Mouse (Mus musculus) MEL (cell line): ENCODE results near the gene Tnc.

Experiments used
- POLR2A ChIP-seq, 2 experiments: IDR thresholded peaks; 2 replicates each; pipeline ENCODE4 v1.6.1; 2011 to 2012; ENCODE audit warnings: low read length in 2 of 2, mild to moderate bottlenecking in 2 of 2, control low read depth in 1 of 2, improper control_type of control experiment in 1 of 2, low read depth in 1 of 2, moderate library complexity in 1 of 2; ENCODE audit not compliant: control insufficient read depth in 1 of 2, insufficient read depth in 1 of 2, poor library complexity in 1 of 2
- ZC3H11A ChIP-seq: IDR thresholded peaks from 2 replicates; pipeline ENCODE4 v1.6.1; 2012; ENCODE audit warnings: low read depth, mild to moderate bottlenecking, inconsistent platforms, low read length, improper control_type of control experiment

GRCm38 (mm10) chr4:64048177-64048576 is 1.4 kb upstream of the Tnc start:
- TF ChIP-seq ZC3H11A (no peak), POLR2A (IDR thresholded peaks at IDR 0.05; ENCODE audit: control insufficient read depth in 1 of 2, insufficient read depth in 1 of 2, low read depth in 1 of 2, low read length in 2 of 2, poor library complexity in 1 of 2) (no peak)
